Mouse (Mus musculus): ENCODE measurements at regions not wholly inside any gene's neighbourhood (a gene's known extent, or its start where the extent isn't known, plus 50 kb on each side); places are given as distances from the start of the nearest gene placed in this dataset.
A peak's percentile ranks its signal among the peaks of the same experiment; 100 is the strongest.

GRCm38 (mm10) chr1:57205198-57205987 is 172.0 kb upstream of the 1700066M21Rik start:
- peak overlapping the region; percentile 25 for H3K4me2 ChIP-seq (ENCODE audit: low read length)
- peak; percentile 69 for ATAC-seq (replicated peaks; ENCODE audit: low FRiP score, low TSS enrichment, low read depth)
- no peak overlapping the region for H3K27ac ChIP-seq (ENCODE audit: low read depth)
- H3K27me3 ChIP-seq (replicated peaks; ENCODE audit: control insufficient read depth, insufficient read depth, low read length), result no peaks in the 10 kb centered on the region
- H3K9me3 ChIP-seq (ENCODE audit: control insufficient read depth, low read length), result no peaks in the 10 kb centered on the region
- no peaks in the 10 kb centered on the region for H3K36me3 ChIP-seq (ENCODE audit: control insufficient read depth, insufficient read depth, low read length)
- DNase-seq (ENCODE audit: low spot score), result peak; percentile 87
- no peak overlapping the region for H3K4me3 ChIP-seq (ENCODE audit: low read depth, low read length)
- 4% methylated on average over 9 of the region's 9 CpGs for WGBS
- peaks cover 8% of the 10 kb centered on the region for H3K4me1 ChIP-seq (replicated peaks; ENCODE audit: control insufficient read depth, insufficient read depth, low read length)
- no peak overlapping the region for H3K9ac ChIP-seq (ENCODE audit: low read length)

- no peak overlapping the region for H3K4me3 ChIP-seq (ENCODE audit: low read depth, low read length)
- H3K4me2 ChIP-seq (ENCODE audit: low read length), result no peak overlapping the region
- H3K4me1 ChIP-seq (replicated peaks; ENCODE audit: control insufficient read depth, insufficient read depth, low read length), result peaks cover 8% of the 10 kb centered on the region
- no peak overlapping the region for H3K27ac ChIP-seq (ENCODE audit: low read depth)
- no peak overlapping the region for H3K9ac ChIP-seq (ENCODE audit: low read length)
- DNase-seq (ENCODE audit: low spot score) (no peak), ATAC-seq (replicated peaks; ENCODE audit: low FRiP score, low TSS enrichment, low read depth) (no peak)
- 70% methylated on average over 3 of the region's 3 CpGs for WGBS
- H3K36me3 ChIP-seq (ENCODE audit: control insufficient read depth, insufficient read depth, low read length), result no peaks in the 10 kb centered on the region
- no peaks in the 10 kb centered on the region for H3K27me3 ChIP-seq (replicated peaks; ENCODE audit: control insufficient read depth, insufficient read depth, low read length)
- no peaks in the 10 kb centered on the region for H3K9me3 ChIP-seq (ENCODE audit: control insufficient read depth, low read length)
These were observed 170.9 kb upstream of the 1700066M21Rik start for GRCm38 (mm10) chr1:57206496-57206895.

- no peak overlapping the region for H3K27ac ChIP-seq (ENCODE audit: low read depth)
- H3K27me3 ChIP-seq (replicated peaks; ENCODE audit: control insufficient read depth, insufficient read depth, low read length), result no peaks in the 10 kb centered on the region
These were observed 170.5 kb upstream of the 1700066M21Rik start for GRCm38 (mm10) chr1:57206944-57207343.

GRCm38 (mm10) chr1:57208415-57208814 is 169.0 kb upstream of the 1700066M21Rik start:
- Histone ChIP-seq H3K27me3 (replicated peaks; ENCODE audit: control insufficient read depth, insufficient read depth, low read length) (no peaks in the 10 kb centered on the region), H3K36me3 (ENCODE audit: control insufficient read depth, insufficient read depth, low read length) (no peaks in the 10 kb centered on the region), H3K9ac (ENCODE audit: low read length) (no peak overlapping the region), H3K4me2 (ENCODE audit: low read length) (no peak overlapping the region), H3K4me3 (ENCODE audit: low read depth, low read length) (no peak overlapping the region), H3K27ac (ENCODE audit: low read depth) (no peak overlapping the region), H3K9me3 (ENCODE audit: control insufficient read depth, low read length) (no peaks in the 10 kb centered on the region), H3K4me1 (replicated peaks; ENCODE audit: control insufficient read depth, insufficient read depth, low read length) (peaks cover 8% of the 10 kb centered on the region)
- 84% methylated on average over 9 of the region's 9 CpGs for WGBS
- ATAC-seq (replicated peaks; ENCODE audit: low FRiP score, low TSS enrichment, low read depth), result no peak
- no peak for DNase-seq (ENCODE audit: low spot score)

More at GRCm38 (mm10) chr1:57206944-57207343, 170.5 kb upstream of the 1700066M21Rik start:
- DNase-seq (ENCODE audit: low spot score) (no peak), ATAC-seq (replicated peaks; ENCODE audit: low FRiP score, low TSS enrichment, low read depth) (no peak)
- Histone ChIP-seq H3K36me3 (ENCODE audit: control insufficient read depth, insufficient read depth, low read length) (no peaks in the 10 kb centered on the region), H3K4me2 (ENCODE audit: low read length) (no peak overlapping the region), H3K4me1 (replicated peaks; ENCODE audit: control insufficient read depth, insufficient read depth, low read length) (peaks cover 8% of the 10 kb centered on the region), H3K4me3 (ENCODE audit: low read depth, low read length) (no peak overlapping the region), H3K9ac (ENCODE audit: low read length) (no peak overlapping the region), H3K9me3 (ENCODE audit: control insufficient read depth, low read length) (no peaks in the 10 kb centered on the region)
- WGBS, result 10% methylated on average over 1 of the region's 1 CpGs

- WGBS, result 49% methylated on average over 2 of the region's 2 CpGs
- no peaks in the 10 kb centered on the region for H3K27me3 ChIP-seq (replicated peaks; ENCODE audit: control insufficient read depth, insufficient read depth, low read length)
- no peak overlapping the region for H3K9ac ChIP-seq (ENCODE audit: low read length)
- H3K4me3 ChIP-seq (ENCODE audit: low read depth, low read length), result no peak overlapping the region
- no peak overlapping the region for H3K4me2 ChIP-seq (ENCODE audit: low read length)
- ATAC-seq (replicated peaks; ENCODE audit: low FRiP score, low TSS enrichment, low read depth) (no peak), DNase-seq (ENCODE audit: low spot score) (no peak)
- H3K36me3 ChIP-seq (ENCODE audit: control insufficient read depth, insufficient read depth, low read length), result no peaks in the 10 kb centered on the region
- no peaks in the 10 kb centered on the region for H3K9me3 ChIP-seq (ENCODE audit: control insufficient read depth, low read length)
- peaks cover 8% of the 10 kb centered on the region for H3K4me1 ChIP-seq (replicated peaks; ENCODE audit: control insufficient read depth, insufficient read depth, low read length)
- no peak overlapping the region for H3K27ac ChIP-seq (ENCODE audit: low read depth)
These were observed 168.1 kb upstream of the 1700066M21Rik start for GRCm38 (mm10) chr1:57209281-57209680.

- H3K27ac ChIP-seq (ENCODE audit: low read depth), result no peak overlapping the region
- H3K9ac ChIP-seq (ENCODE audit: low read length), result no peak overlapping the region
- no peaks in the 10 kb centered on the region; the same call in none of the 2 replicates for H3K4me1 ChIP-seq (replicated peaks; ENCODE audit: control insufficient read depth, insufficient read depth, low read length)
- no peaks in the 10 kb centered on the region for H3K36me3 ChIP-seq (ENCODE audit: control insufficient read depth, insufficient read depth, low read length)
- H3K27me3 ChIP-seq (replicated peaks; ENCODE audit: control insufficient read depth, insufficient read depth, low read length), result no peaks in the 10 kb centered on the region
- no peaks in the 10 kb centered on the region for H3K9me3 ChIP-seq (ENCODE audit: control insufficient read depth, low read length)
- no peak for DNase-seq (ENCODE audit: low spot score)
- no peak overlapping the region for H3K4me3 ChIP-seq (ENCODE audit: low read depth, low read length)
- 88% methylated on average over 2 of the region's 2 CpGs for WGBS
- no peak for ATAC-seq (replicated peaks; ENCODE audit: low FRiP score, low TSS enrichment, low read depth)
- no peak overlapping the region for H3K4me2 ChIP-seq (ENCODE audit: low read length)
These were observed 166.4 kb upstream of the 1700066M21Rik start for GRCm38 (mm10) chr1:57211046-57211445.

GRCm38 (mm10) chr1:57213428-57213874 is 164.0 kb upstream of the 1700066M21Rik start:
- H3K4me3 ChIP-seq (ENCODE audit: low read depth, low read length), result peak overlapping the region; percentile 15; the same call in 1 of the 2 replicates
- no peaks in the 10 kb centered on the region for H3K27me3 ChIP-seq (replicated peaks; ENCODE audit: control insufficient read depth, insufficient read depth, low read length)
- DNase-seq (ENCODE audit: low spot score) (peak; percentile 67), ATAC-seq (replicated peaks; ENCODE audit: low FRiP score, low TSS enrichment, low read depth) (no peak)
- no peaks in the 10 kb centered on the region for H3K9me3 ChIP-seq (ENCODE audit: control insufficient read depth, low read length)
- WGBS, result 24% methylated on average over 16 of the region's 16 CpGs
- H3K36me3 ChIP-seq (ENCODE audit: control insufficient read depth, insufficient read depth, low read length), result no peaks in the 10 kb centered on the region
- no peaks in the 10 kb centered on the region; the same call in none of the 2 replicates for H3K4me1 ChIP-seq (replicated peaks; ENCODE audit: control insufficient read depth, insufficient read depth, low read length)
- H3K4me2 ChIP-seq (ENCODE audit: low read length), result peak overlapping the region; percentile 40
- H3K9ac ChIP-seq (ENCODE audit: low read length), result no peak overlapping the region
- H3K27ac ChIP-seq (ENCODE audit: low read depth), result peak overlapping the region; percentile 51; the same call in 1 of the 2 replicates

GRCm38 (mm10) chr1:57214266-57214665 is 163.2 kb upstream of the 1700066M21Rik start:
- DNase-seq (ENCODE audit: low spot score) (no peak), ATAC-seq (replicated peaks; ENCODE audit: low FRiP score, low TSS enrichment, low read depth) (no peak)
- Histone ChIP-seq H3K4me1 (replicated peaks; ENCODE audit: control insufficient read depth, insufficient read depth, low read length) (no peaks in the 10 kb centered on the region; the same call in none of the 2 replicates), H3K4me3 (ENCODE audit: low read depth, low read length) (no peak overlapping the region), H3K27me3 (replicated peaks; ENCODE audit: control insufficient read depth, insufficient read depth, low read length) (no peaks in the 10 kb centered on the region), H3K9me3 (ENCODE audit: control insufficient read depth, low read length) (no peaks in the 10 kb centered on the region), H3K27ac (ENCODE audit: low read depth) (no peak overlapping the region; the same call in 1 of the 2 replicates), H3K4me2 (ENCODE audit: low read length) (no peak overlapping the region), H3K9ac (ENCODE audit: low read length) (no peak overlapping the region), H3K36me3 (ENCODE audit: control insufficient read depth, insufficient read depth, low read length) (no peaks in the 10 kb centered on the region)
- WGBS, result 28% methylated on average over 2 of the region's 2 CpGs

GRCm38 (mm10) chr1:57217656-57218055 is 159.8 kb upstream of the 1700066M21Rik start:
- 86% methylated on average over 8 of the region's 8 CpGs for WGBS
- Histone ChIP-seq H3K4me3 (ENCODE audit: low read depth, low read length) (no peak overlapping the region), H3K4me2 (ENCODE audit: low read length) (no peak overlapping the region), H3K36me3 (ENCODE audit: control insufficient read depth, insufficient read depth, low read length) (no peaks in the 10 kb centered on the region), H3K4me1 (replicated peaks; ENCODE audit: control insufficient read depth, insufficient read depth, low read length) (no peaks in the 10 kb centered on the region; the same call in none of the 2 replicates), H3K27me3 (replicated peaks; ENCODE audit: control insufficient read depth, insufficient read depth, low read length) (no peaks in the 10 kb centered on the region), H3K9ac (ENCODE audit: low read length) (no peak overlapping the region), H3K9me3 (ENCODE audit: control insufficient read depth, low read length) (no peaks in the 10 kb centered on the region), H3K27ac (ENCODE audit: low read depth) (no peak overlapping the region)
- ATAC-seq (replicated peaks; ENCODE audit: low FRiP score, low TSS enrichment, low read depth), result no peak
- DNase-seq (ENCODE audit: low spot score), result no peak

Measured in intestine, embryonic 14.5 days (tissue).